Mouse (Mus musculus) testis, adult 2 months (tissue): Measurements from ENCODE around the gene Ero1l. TPM values are rescaled to one million over a fixed set of nuclear protein-coding genes. Genes with fewer than 3 reads are reported as not detected.

Source experiments
- H3K27ac ChIP-seq: fragments of 200-500 bp; 2 replicates; pipeline ENCODE4 v1.5.1; 2012; ENCODE audit warnings: low read depth, low read length; ENCODE audit not compliant: control insufficient read depth, insufficient read depth
- H3K27me3 ChIP-seq: fragments of 200-500 bp; 2 replicates; pipeline ENCODE4 v1.6.1; 2012; ENCODE audit warnings: mild to moderate bottlenecking, low read length, moderate library complexity; ENCODE audit not compliant: control insufficient read depth, insufficient read depth
- H3K36me3 ChIP-seq: fragments of 200-500 bp; 2 replicates; pipeline ENCODE4 v1.6.1; 2012; ENCODE audit warnings: mild to moderate bottlenecking, low read length; ENCODE audit not compliant: control insufficient read depth, insufficient read depth
- H3K4me1 ChIP-seq: fragments of 200-500 bp; 2 replicates; pipeline ENCODE4 v1.6.1; 2012; ENCODE audit warnings: low read length; ENCODE audit not compliant: control insufficient read depth, insufficient read depth
- H3K4me3 ChIP-seq: fragments of 200-500 bp; 2 replicates; pipeline ENCODE4 v1.5.1; 2012; ENCODE audit warnings: low read depth, mild to moderate bottlenecking, low read length, moderate library complexity, mixed read lengths; ENCODE audit not compliant: control insufficient read depth
- CTCF ChIP-seq: fragments of 200-500 bp; IDR thresholded peaks from 2 replicates; pipeline ENCODE4 v1.5.1; 2012; ENCODE audit warnings: low read depth, mild to moderate bottlenecking, inconsistent platforms, low read length, moderate library complexity; ENCODE audit not compliant: control insufficient read depth, insufficient read depth, insufficient replicate concordance
- POLR2A ChIP-seq: fragments of 200-500 bp; IDR thresholded peaks from 2 replicates; pipeline ENCODE4 v1.6.1; 2012; ENCODE audit warnings: low read depth, mild to moderate bottlenecking, inconsistent platforms, low read length, moderate library complexity; ENCODE audit not compliant: control insufficient read depth
- polyA plus RNA-seq: library from polyadenylated mRNA; depleted of rRNA; stranded (reverse); fragments of >200 nt; gene quantifications from 2 replicates; pipeline ENCODE4 v1.2.3, GENCODE M21; 2012

Gene Ero1l
- polyA plus RNA-seq, 1 experiment = 4.7 TPM

DNA sequence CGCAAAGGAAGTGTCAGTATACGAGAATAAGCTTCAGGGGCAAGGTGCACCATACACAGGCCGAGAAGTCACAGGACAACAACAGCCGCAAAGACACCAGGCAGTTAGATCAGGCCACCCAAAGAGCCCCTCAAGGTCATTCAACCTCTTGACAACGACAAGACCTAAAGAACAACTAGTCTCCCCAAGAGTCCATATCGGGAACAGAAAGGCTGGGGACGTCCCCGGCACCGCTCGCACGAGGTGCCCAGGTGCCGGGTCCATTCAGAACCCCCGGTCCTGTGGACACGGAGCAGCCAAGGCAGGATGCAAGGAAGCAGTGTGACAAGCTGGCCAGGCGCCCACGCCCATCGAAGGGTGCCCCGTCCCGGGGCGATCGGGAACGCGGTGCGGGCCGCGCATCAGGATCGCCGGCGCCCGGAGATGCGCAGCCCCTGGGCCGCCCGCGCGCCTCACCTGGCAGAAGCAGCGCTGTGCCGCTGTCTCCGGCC is 605 bp downstream of the Ero1l start:
- peaks cover 6% of the 10 kb centered on the region; the same call in 1 of the 2 replicates for H3K4me1 ChIP-seq
- no peaks in the 10 kb centered on the region for H3K36me3 ChIP-seq
- peak overlapping the region; percentile 69 for H3K27ac ChIP-seq
- H3K4me3 ChIP-seq = peak overlapping the region; percentile 95
- no peaks in the 10 kb centered on the region for H3K27me3 ChIP-seq
- no peak for TF ChIP-seq CTCF
- no peak for TF ChIP-seq POLR2A

DNA sequence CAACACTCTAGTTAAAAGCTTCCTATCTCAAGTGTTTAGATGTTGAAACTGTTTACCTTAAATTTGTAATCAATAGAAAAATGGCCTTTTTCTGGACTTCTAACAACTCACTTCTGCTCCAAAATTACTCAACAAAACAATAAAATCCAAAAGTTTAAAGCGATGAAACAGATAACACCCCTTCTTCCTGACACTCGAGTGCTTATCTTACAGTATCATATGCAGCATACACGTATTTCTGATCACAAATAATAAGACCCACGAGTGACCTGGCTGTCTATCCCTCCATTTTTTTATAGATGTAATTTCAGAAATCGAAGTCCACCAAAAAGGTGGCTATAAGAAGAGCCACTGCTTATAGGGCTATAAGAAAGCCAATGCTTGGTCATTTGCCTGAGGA is 1.6 kb downstream of the Ero1l start:
- peaks cover 6% of the 10 kb centered on the region; the same call in 1 of the 2 replicates for H3K4me1 ChIP-seq
- H3K27ac ChIP-seq = no peak overlapping the region
- H3K36me3 ChIP-seq = no peaks in the 10 kb centered on the region
- no peak overlapping the region for H3K4me3 ChIP-seq
- TF ChIP-seq CTCF (no peak), POLR2A (no peak)
- H3K27me3 ChIP-seq = no peaks in the 10 kb centered on the region

DNA sequence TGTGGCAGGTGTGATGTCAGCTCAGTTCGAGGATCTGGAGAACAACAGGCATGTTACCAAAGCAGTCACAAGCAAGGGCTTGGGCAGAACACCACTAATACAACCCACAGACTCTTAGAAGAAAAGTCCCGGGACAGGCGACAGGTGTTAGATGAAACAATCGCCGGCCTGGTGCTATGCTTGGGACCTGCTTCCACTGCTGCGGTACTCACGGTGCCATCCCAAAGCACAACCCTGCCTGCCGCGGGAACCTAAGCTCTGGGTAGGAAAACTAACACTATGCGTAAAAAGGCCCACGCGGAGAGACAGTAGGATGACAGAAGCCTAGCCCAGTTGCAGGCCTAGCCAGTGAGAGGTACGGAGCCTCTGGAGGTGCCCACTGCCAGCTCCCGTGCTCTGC is 8.5 kb downstream of the Ero1l start:
- Histone ChIP-seq H3K36me3 (no peaks in the 10 kb centered on the region), H3K4me1 (peaks cover 7% of the 10 kb centered on the region), H3K27ac (no peak overlapping the region), H3K27me3 (no peaks in the 10 kb centered on the region), H3K4me3 (no peak overlapping the region)
- no peak for TF ChIP-seq CTCF
- no peak for TF ChIP-seq POLR2A

DNA sequence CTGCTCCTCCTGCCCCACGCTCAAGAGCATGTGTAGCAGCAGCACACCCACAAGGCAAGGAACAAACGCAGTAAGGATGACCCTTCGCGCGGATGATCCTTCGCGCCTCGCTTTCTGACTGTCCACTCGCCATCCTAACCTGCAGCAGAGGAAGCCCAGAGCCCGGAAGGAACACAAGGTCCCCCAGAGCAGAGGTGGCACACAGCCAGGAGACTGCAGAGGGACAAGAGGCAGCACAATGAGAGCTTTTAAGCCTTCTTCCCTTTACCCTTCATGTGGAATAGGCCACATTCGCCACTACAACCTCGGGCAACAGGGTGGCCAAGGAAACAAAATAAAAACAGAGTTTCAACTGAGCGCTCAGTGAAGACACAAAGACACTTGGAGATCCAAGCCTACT is 8.9 kb downstream of the Ero1l start:
- Histone ChIP-seq H3K36me3 (no peaks in the 10 kb centered on the region), H3K27ac (no peak overlapping the region), H3K27me3 (no peaks in the 10 kb centered on the region), H3K4me3 (0 out of 2 replicates have a peak overlapping the region, but pooled peaks have one; percentile 14), H3K4me1 (peaks cover 7% of the 10 kb centered on the region)
- TF ChIP-seq POLR2A = no peak
- TF ChIP-seq CTCF = no peak

DNA sequence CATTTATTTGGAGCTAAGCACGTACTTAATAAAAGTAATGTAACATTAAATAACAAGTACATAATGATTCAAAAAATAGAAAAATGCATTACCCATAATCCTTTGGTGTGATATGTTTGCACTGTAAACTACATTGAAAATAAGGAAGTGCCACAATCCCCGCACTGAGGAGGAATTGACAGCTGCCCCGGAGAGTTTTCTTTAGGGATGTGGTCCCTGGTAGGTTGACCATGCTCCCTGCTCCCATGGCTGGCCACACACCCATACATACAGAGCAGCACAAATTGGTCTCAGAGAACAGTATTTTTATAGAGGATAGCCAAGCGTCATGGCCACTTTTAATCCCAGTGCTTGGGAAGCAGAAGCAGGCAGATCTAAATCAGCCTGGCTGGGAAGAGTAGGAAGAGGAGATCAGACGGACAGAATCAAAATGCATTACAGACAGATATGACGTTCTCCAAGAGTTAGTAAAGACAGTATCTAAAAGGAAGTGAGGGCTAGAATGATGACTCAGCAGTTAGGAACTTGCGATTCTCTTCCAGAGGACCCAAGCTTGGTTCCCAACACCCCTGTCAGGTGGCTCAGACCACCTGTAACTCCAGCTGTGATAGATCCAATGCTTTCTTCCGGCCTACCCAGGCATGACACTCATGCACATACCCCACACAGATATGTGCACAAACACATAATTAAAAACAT is 10.8 kb downstream of the Ero1l start:
- Histone ChIP-seq H3K27me3 (no peaks in the 10 kb centered on the region), H3K4me3 (peak overlapping the region; percentile 11), H3K36me3 (no peaks in the 10 kb centered on the region), H3K4me1 (peaks cover 7% of the 10 kb centered on the region), H3K27ac (no peak overlapping the region)
- TF ChIP-seq POLR2A = no peak
- TF ChIP-seq CTCF = no peak

DNA sequence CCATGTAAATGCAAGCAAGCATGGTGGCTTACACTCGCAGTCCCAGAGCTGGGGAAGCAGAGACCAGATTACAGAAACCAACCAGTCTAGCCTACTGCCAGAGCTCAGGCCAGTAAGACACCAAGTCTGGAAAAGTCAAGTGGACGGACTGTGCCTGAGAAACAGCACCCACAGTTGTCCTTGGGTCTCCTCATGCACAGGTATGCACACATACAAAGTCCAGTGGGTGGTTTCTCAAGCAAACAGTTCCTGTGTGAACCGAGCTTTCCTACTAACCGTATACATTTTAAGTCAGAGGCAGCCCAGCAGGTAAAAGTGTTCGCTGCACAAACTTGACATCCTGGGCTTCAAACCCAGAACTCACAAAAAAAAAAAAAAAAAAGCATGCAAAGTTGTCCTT is 12.7 kb downstream of the Ero1l start:
- H3K4me3 ChIP-seq = no peak overlapping the region
- H3K27ac ChIP-seq = no peak overlapping the region
- no peaks in the 10 kb centered on the region for H3K27me3 ChIP-seq
- H3K36me3 ChIP-seq = no peaks in the 10 kb centered on the region; the same call in 1 of the 2 replicates
- peaks cover 7% of the 10 kb centered on the region for H3K4me1 ChIP-seq
- TF ChIP-seq POLR2A (no peak), CTCF (no peak)

DNA sequence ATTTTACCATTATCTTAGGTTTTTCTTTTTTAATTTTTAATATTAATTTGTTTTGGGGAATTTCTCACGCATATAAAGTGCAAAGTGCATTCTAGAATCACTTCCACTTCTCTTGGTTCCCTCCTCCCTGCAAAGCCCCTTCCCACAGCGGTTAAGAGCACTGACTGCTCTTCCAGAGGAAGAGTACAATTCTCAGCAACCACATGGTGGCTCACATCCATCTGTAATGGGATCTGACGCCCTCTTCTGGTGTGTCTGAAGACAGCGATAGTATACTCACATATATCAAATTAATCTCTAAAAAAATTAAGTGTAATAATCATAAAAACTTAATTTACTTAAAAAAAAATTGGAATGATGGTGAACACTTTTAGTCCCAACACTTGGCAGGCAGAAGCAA is 14.2 kb downstream of the Ero1l start:
- TF ChIP-seq CTCF (no peak), POLR2A (no peak)
- Histone ChIP-seq H3K27ac (no peak overlapping the region), H3K27me3 (no peaks in the 10 kb centered on the region), H3K4me3 (no peak overlapping the region), H3K36me3 (no peaks in the 10 kb centered on the region; the same call in 1 of the 2 replicates), H3K4me1 (peaks cover 4% of the 10 kb centered on the region)
